Mouse (Mus musculus) CH12.LX (cell line): ENCODE data around the gene Samd4b. TPM values are rescaled to one million over a fixed set of nuclear protein-coding genes. Genes with fewer than 3 reads are reported as not detected.

ENCODE experiments used
- DNase-seq: peaks from one replicate; pipeline ENCODE4 v3.0.0-alpha.2; 2013; ENCODE audit errors: extremely low read depth
- H3K27ac ChIP-seq: 2 replicates; pipeline ENCODE4 v1.5.1; 2012; ENCODE audit warnings: low read depth, mild to moderate bottlenecking, control low read depth, moderate library complexity; ENCODE audit not compliant: insufficient read depth
- H3K27me3 ChIP-seq: replicated peaks from 2 replicates; pipeline ENCODE3; 2012; ENCODE audit warnings: inconsistent platforms
- H3K36me3 ChIP-seq, 2 experiments: replicated peaks in 1 of 2; 2 replicates each; pipeline versions ENCODE3 to v1.6.1; 2012; ENCODE audit warnings: inconsistent platforms in 1 of 2, low read length in 1 of 2, mild to moderate bottlenecking in 1 of 2, mixed read lengths in 1 of 2, moderate library complexity in 1 of 2; ENCODE audit not compliant: control insufficient read depth in 1 of 2, insufficient read depth in 1 of 2
- H3K4me1 ChIP-seq, 2 experiments: 2 replicates each; pipeline ENCODE4 v1.6.1; 2012; ENCODE audit warnings: inconsistent platforms in 1 of 2, moderate library complexity in 1 of 2; ENCODE audit not compliant: insufficient read depth in 2 of 2, control insufficient read depth in 1 of 2
- H3K4me2 ChIP-seq: 2 replicates; pipeline ENCODE4 v1.6.1; 2012; ENCODE audit warnings: low read depth, mild to moderate bottlenecking, control low read depth; ENCODE audit not compliant: poor library complexity, insufficient read depth, severe bottlenecking
- H3K4me3 ChIP-seq, 3 experiments: fragments of 150-350 bp in 1 of 3; sonication (generic) in 1 of 3; replicated peaks in 1 of 3; 2 replicates each; pipeline versions ENCODE3 to v1.5.1; 2011 to 2012; ENCODE audit warnings: low read depth in 2 of 3, low read length in 2 of 3, mild to moderate bottlenecking in 2 of 3, moderate library complexity in 2 of 3, control low read depth in 1 of 3, improper control_type of control experiment in 1 of 3, inconsistent platforms in 1 of 3, mixed read lengths in 1 of 3; ENCODE audit not compliant: poor library complexity in 1 of 3
- H3K79me2 ChIP-seq: replicated peaks from 2 replicates; pipeline ENCODE4 v1.6.1; 2012; ENCODE audit warnings: mild to moderate bottlenecking, moderate library complexity; ENCODE audit not compliant: control insufficient read depth, poor library complexity, insufficient read depth, severe bottlenecking; ENCODE audit errors: extremely low read depth
- H3K9ac ChIP-seq: 2 replicates; pipeline ENCODE4 v1.6.1; 2012; ENCODE audit warnings: low read depth, mild to moderate bottlenecking, control low read depth, moderate library complexity; ENCODE audit not compliant: insufficient read depth
- H3K9me3 ChIP-seq: replicated peaks from 2 replicates; pipeline ENCODE3; 2012; ENCODE audit warnings: low read length, inconsistent platforms, mixed read lengths
- BHLHE40 ChIP-seq: IDR thresholded peaks from 2 replicates; pipeline ENCODE4 v1.6.1; 2011; ENCODE audit warnings: mild to moderate bottlenecking, low read depth, low read length, improper control_type of control experiment
- CHD2 ChIP-seq: IDR thresholded peaks from 2 replicates; pipeline ENCODE4 v1.6.1; 2011; ENCODE audit warnings: low read length, improper control_type of control experiment
- CTCF ChIP-seq, 2 experiments: IDR thresholded peaks in 1 of 2; conservative IDR thresholded peaks in 1 of 2; 2 replicates each; pipeline ENCODE4 v1.5.1; 2011 to 2012; ENCODE audit warnings: low read depth in 2 of 2, low read length in 2 of 2, improper control_type of control experiment in 1 of 2, inconsistent platforms in 1 of 2, mild to moderate bottlenecking in 1 of 2, moderate library complexity in 1 of 2
- ELF1 ChIP-seq: IDR thresholded peaks from 2 replicates; pipeline ENCODE4 v1.6.1; 2014; ENCODE audit warnings: low read depth, mild to moderate bottlenecking, inconsistent platforms, low read length, improper control_type of control experiment
- ETS1 ChIP-seq: conservative IDR thresholded peaks from 2 replicates; pipeline ENCODE4 v1.6.1; 2012; ENCODE audit warnings: low read depth, mild to moderate bottlenecking, inconsistent platforms, low read length, improper control_type of control experiment, moderate library complexity
- GABPA ChIP-seq: IDR thresholded peaks from 2 replicates; pipeline ENCODE4 v1.6.1; 2012; ENCODE audit warnings: low read depth, low read length, improper control_type of control experiment, inconsistent platforms; ENCODE audit not compliant: insufficient replicate concordance
- IRF4 ChIP-seq: IDR thresholded peaks from 2 replicates; pipeline ENCODE4 v1.6.1; 2014; ENCODE audit warnings: low read depth, mild to moderate bottlenecking, inconsistent platforms, low read length, improper control_type of control experiment
- KAT2A ChIP-seq: IDR thresholded peaks from 2 replicates; pipeline ENCODE4 v1.6.1; 2012; ENCODE audit warnings: low read length, improper control_type of control experiment, inconsistent platforms; ENCODE audit not compliant: insufficient replicate concordance
- MAFK ChIP-seq: IDR thresholded peaks from 2 replicates; pipeline ENCODE4 v1.6.1; 2011; ENCODE audit warnings: low read length, improper control_type of control experiment; ENCODE audit not compliant: insufficient replicate concordance
- MAX ChIP-seq: IDR thresholded peaks from 2 replicates; pipeline ENCODE4 v1.6.1; 2011; ENCODE audit warnings: low read length, improper control_type of control experiment
- MAZ ChIP-seq: IDR thresholded peaks from 2 replicates; pipeline ENCODE4 v1.6.1; 2012; ENCODE audit warnings: low read depth, mild to moderate bottlenecking, inconsistent platforms, low read length, improper control_type of control experiment, moderate library complexity
- MYC ChIP-seq: IDR thresholded peaks from 2 replicates; pipeline ENCODE4 v1.6.1; 2011; ENCODE audit warnings: low read depth, mild to moderate bottlenecking, improper control_type of control experiment, low read length
- NELFE ChIP-seq: IDR thresholded peaks from 2 replicates; pipeline ENCODE4 v1.6.1; 2011; ENCODE audit warnings: low read depth, low read length, improper control_type of control experiment
- NRF1 ChIP-seq: IDR thresholded peaks from 2 replicates; pipeline ENCODE4 v1.6.1; 2014; ENCODE audit warnings: low read depth, mild to moderate bottlenecking, inconsistent platforms, low read length, improper control_type of control experiment, moderate library complexity
- PAX5 ChIP-seq: IDR thresholded peaks from 2 replicates; pipeline ENCODE4 v1.6.1; 2012; ENCODE audit warnings: low read length, inconsistent platforms, mixed read lengths
- POLR2A ChIP-seq: IDR thresholded peaks from 2 replicates; pipeline ENCODE4 v1.6.1; 2011; ENCODE audit warnings: low read depth, mild to moderate bottlenecking, improper control_type of control experiment, low read length
- POLR2AphosphoS2 ChIP-seq: IDR thresholded peaks from 2 replicates; pipeline ENCODE4 v1.6.1; 2011; ENCODE audit warnings: low read depth, low read length, improper control_type of control experiment
- RAD21 ChIP-seq: IDR thresholded peaks from 2 replicates; pipeline ENCODE4 v1.6.1; 2011; ENCODE audit warnings: low read depth, mild to moderate bottlenecking, low read length, improper control_type of control experiment, moderate library complexity
- RCOR1 ChIP-seq: conservative IDR thresholded peaks from 2 replicates; pipeline ENCODE4 v1.6.1; 2012; ENCODE audit warnings: low read depth, mild to moderate bottlenecking, inconsistent platforms, low read length, improper control_type of control experiment
- SIN3A ChIP-seq: IDR thresholded peaks from 2 replicates; pipeline ENCODE4 v1.6.1; 2012; ENCODE audit warnings: low read length, improper control_type of control experiment, inconsistent platforms
- SMC3 ChIP-seq: IDR thresholded peaks from 2 replicates; pipeline ENCODE4 v1.6.1; 2011; ENCODE audit warnings: low read depth, low read length, improper control_type of control experiment
- TCF12 ChIP-seq: IDR thresholded peaks from 2 replicates; pipeline ENCODE4 v1.6.1; 2014; ENCODE audit warnings: low read depth, mild to moderate bottlenecking, inconsistent platforms, low read length, improper control_type of control experiment
- USF1 ChIP-seq: IDR thresholded peaks from 2 replicates; pipeline ENCODE4 v1.6.1; 2014; ENCODE audit warnings: low read depth, mild to moderate bottlenecking, inconsistent platforms, low read length, improper control_type of control experiment
- USF2 ChIP-seq: conservative IDR thresholded peaks from 2 replicates; pipeline ENCODE4 v1.6.1; 2011; ENCODE audit warnings: low read depth, low read length, improper control_type of control experiment
- ZC3H11A ChIP-seq: IDR thresholded peaks from 2 replicates; pipeline ENCODE4 v1.6.1; 2012; ENCODE audit warnings: low read depth, mild to moderate bottlenecking, inconsistent platforms, low read length, improper control_type of control experiment
- ZKSCAN1 ChIP-seq: IDR thresholded peaks from 2 replicates; pipeline ENCODE4 v1.6.1; 2012; ENCODE audit warnings: low read depth, inconsistent platforms, low read length, improper control_type of control experiment, borderline replicate concordance
- ZMIZ1 ChIP-seq: IDR thresholded peaks from 2 replicates; pipeline ENCODE4 v1.6.1; 2012; ENCODE audit warnings: low read depth, mild to moderate bottlenecking, inconsistent platforms, low read length, improper control_type of control experiment
- ZNF384 ChIP-seq: IDR thresholded peaks from 2 replicates; pipeline ENCODE4 v1.6.1; 2012; ENCODE audit warnings: low read depth, low read length, improper control_type of control experiment, inconsistent platforms
- dilution Hi-C: fragments of 300-500 bp; cut with MboI; formaldehyde crosslinking; loops from 2 replicates; pipeline ENCODE4 v1.14.3; 2020; ENCODE audit warnings: low sequenced_read_pairs; ENCODE audit not compliant: extremely low pct_unique_long_range_greater_than_20kb, extremely low pct_ligation_motif_present
- in situ Hi-C: fragments of 300-500 bp; cut with MboI; formaldehyde crosslinking; loops from 3 replicates; pipeline ENCODE4 v1.14.3; 2019; ENCODE audit warnings: low sequenced_read_pairs, low pct_ligation_motif_present, low pct_unique_long_range_greater_than_20kb, mixed read lengths
- polyA plus RNA-seq: library from polyadenylated mRNA; unstranded; fragments of >175 nt; gene quantifications from 2 replicates; pipeline ENCODE4 v1.2.1, GENCODE M21; 2012; ENCODE audit warnings: low read depth; ENCODE audit not compliant: insufficient read length
- total RNA-seq, 2 experiments: library from RNA; depleted of rRNA; stranded (reverse); fragments of 300-350 nt in 1 of 2; fragments of >200 nt in 1 of 2; gene quantifications; 2 replicates each; pipeline ENCODE4 v1.2.3; 2012 to 2014

Samd4b gene
- total and polyA plus RNA-seq, 3 experiments, result 3.7 to 24.6 (median 10.0) TPM

DNA sequence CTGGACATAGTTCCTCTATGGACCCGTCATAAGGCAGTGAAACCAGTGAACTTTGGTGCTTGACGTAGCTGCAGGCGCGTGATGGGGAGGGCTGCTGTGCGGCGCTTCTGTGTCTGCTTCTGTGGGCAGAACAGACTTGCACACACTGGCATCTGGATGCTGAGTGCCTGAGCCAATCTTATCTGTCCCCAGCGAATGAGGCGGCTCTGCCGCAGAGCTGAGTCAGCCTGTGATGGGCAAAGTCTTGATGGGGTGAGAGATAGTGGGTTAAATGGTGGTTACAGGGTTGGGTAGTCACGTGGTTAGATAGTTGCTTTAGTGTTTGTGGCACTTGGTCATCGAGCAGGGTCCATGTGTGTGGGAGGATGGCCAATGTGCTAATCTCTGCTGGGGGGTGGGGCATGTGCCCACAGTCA is 215.0 kb downstream of the Samd4b start (continued):
- no peak for TF ChIP-seq KAT2A
- 0 out of 2 replicates have a peak, but pooled peaks have one; percentile 5 for TF ChIP-seq MAFK
- no peak for TF ChIP-seq ZC3H11A
- no peak for TF ChIP-seq CTCF (conservative IDR thresholded peaks at IDR 0.05 in 1 of 2, IDR thresholded peaks at IDR 0.05 in 1 of 2; ENCODE audit: low read depth in 2 of 2, low read length in 2 of 2)
- TF ChIP-seq TCF12, result peak; percentile 30; the same call in 1 of the 2 replicates
- peak; percentile 47 for TF ChIP-seq USF1
- no peak for TF ChIP-seq ZNF384
- no peak for TF ChIP-seq MAZ
- TF ChIP-seq IRF4, result no peak
- no peak for TF ChIP-seq NRF1
- no peak for TF ChIP-seq CHD2
- no peak for TF ChIP-seq ZMIZ1
- TF ChIP-seq NELFE, result 0 out of 2 replicates have a peak, but pooled peaks have one; percentile 29
- no peak for TF ChIP-seq GABPA
- no peak for TF ChIP-seq POLR2AphosphoS2
- no peak for TF ChIP-seq ETS1
- TF ChIP-seq, all 38 proteins: peak for 8

- no peak overlapping the region for H3K9ac ChIP-seq
- peaks cover 16% of the 10 kb centered on the region for H3K79me2 ChIP-seq
- H3K9me3 ChIP-seq, result no peaks in the 10 kb centered on the region
- in situ Hi-C loops, result no loop called here
- no peaks in the 10 kb centered on the region for H3K27me3 ChIP-seq
- H3K27ac ChIP-seq, result peak overlapping the region; percentile 97
- peaks cover 37 to 79% of the 10 kb centered on the region in 2 experiments for H3K4me1 ChIP-seq
- peak; percentile 82 for DNase-seq
- peak overlapping the region; percentile 85 for H3K4me2 ChIP-seq
- TF ChIP-seq RAD21 (no peak), POLR2A (no peak; the same call in 1 of the 2 replicates), IRF4 (0 out of 2 replicates have a peak, but pooled peaks have one; percentile 7), SIN3A (peak; percentile 82; the same call in 1 of the 2 replicates), USF1 (no peak), GABPA (no peak), TCF12 (peak; percentile 50; the same call in 1 of the 2 replicates), USF2 (no peak), ZC3H11A (no peak), CHD2 (peak; percentile 83), SMC3 (no peak), ELF1 (0 out of 2 replicates have a peak, but pooled peaks have one; percentile 9), KAT2A (0 out of 2 replicates have a peak, but pooled peaks have one; percentile 34), MYC (peak; percentile 61; the same call in 1 of the 2 replicates), MAX (peak; percentile 54; the same call in 1 of the 2 replicates), RCOR1 (no peak; the same call in 1 of the 2 replicates), BHLHE40 (peak; percentile 60), POLR2AphosphoS2 (no peak), MAZ (no peak), ZNF384 (no peak), ETS1 (peak; percentile 88), NRF1 (no peak), NELFE (no peak), PAX5 (no peak), ZKSCAN1 (no peak)
- TF ChIP-seq, all 38 proteins: peak for 10
- H3K4me3 ChIP-seq, result peak overlapping the region in 2 of 3 experiments; percentile 30 to 52
- dilution Hi-C loops, result no loop called here
- H3K36me3 ChIP-seq, result peaks cover 8 to 23% of the 10 kb centered on the region in 2 experiments
Observed at GRCm38 (mm10) chr7:28382347-28382951, 215.5 kb downstream of the Samd4b start.
